Mouse (Mus musculus) B cell, adult 2 months (primary cell): ENCODE measurements at regions not wholly inside any gene's neighbourhood (a gene's known extent, or its start where the extent isn't known, plus 50 kb on each side); places are given as distances from the start of the nearest gene placed in this dataset.

ENCODE experiments used
- DNase-seq, 2 experiments: peaks; one replicate each; pipeline ENCODE4 v3.0.0; 2022

GRCm38 (mm10) chr1:179906115-179906514 lies 54.2 kb upstream of the Cdc42bpa start:
- DNase-seq, result no peak

GRCm38 (mm10) chr1:179892711-179893110 lies 67.6 kb upstream of the Cdc42bpa start:
- DNase-seq, result no peak

DNA sequence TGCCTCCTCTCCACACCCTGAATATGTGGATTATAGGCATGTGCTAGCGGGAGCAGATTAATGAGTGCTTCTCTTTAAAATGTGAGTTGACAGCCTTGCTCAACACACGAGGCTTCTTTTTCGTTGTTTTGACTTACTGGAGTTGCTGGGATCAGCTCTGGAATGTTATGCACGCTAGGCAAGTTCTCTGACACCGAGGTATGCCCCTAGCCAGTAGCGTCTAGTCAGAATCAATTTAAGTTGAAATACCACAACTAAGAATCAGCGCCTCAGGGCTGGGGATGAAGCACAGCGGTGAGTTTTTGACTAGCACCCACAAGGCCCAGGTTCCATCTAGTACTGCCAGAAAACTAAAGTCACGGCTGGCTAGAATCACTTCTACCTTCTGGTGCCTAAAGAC lies 72.4 kb upstream of the Cdc42bpa start:
- DNase-seq, result no peak

DNA sequence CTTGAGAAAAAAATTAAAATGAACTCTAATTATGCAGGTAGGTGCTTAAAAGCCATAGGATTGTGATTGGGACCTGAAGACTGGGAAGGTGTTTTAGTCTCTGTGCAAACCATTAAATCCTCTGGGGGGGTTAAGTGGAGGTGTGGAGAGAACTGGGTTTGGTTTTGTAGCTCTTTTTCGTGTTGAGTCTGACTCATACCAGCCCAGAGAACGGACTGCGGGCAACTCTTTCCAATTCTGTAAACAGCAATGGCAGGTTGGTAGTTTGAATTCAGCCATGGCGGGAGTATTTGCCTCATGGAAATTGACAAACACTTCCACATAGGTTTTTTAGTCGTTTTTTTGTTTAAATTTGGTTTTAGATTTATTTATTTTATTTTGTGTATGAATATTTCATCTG lies 77.7 kb upstream of the Ahctf1 start:
- DNase-seq, result no peak

GRCm38 (mm10) chr1:179877893-179878292 lies 74.4 kb upstream of the Ahctf1 start:
- DNase-seq, result no peak

GRCm38 (mm10) chr1:179873772-179874555 lies 70.5 kb upstream of the Ahctf1 start:
- no peak for DNase-seq

DNA sequence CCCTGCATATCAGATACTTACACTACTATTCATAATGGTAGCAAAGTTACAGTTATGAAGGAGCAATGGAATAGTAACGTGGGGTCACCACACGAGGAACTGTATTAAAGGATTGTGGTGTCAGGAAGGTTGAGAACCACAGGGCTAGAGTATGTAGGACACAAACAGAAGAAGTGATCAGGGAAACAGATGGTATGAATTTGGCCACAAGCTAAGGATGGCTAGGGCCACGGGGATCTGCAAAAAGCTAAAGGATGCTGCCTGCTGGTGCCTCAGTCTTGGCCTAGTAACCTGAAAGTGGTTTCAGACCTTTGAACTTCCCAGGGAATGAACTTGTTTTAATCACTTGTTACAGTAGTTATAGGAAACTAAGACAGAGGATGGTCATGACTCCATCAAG lies 68.5 kb upstream of the Ahctf1 start:
- no peak for DNase-seq

DNA sequence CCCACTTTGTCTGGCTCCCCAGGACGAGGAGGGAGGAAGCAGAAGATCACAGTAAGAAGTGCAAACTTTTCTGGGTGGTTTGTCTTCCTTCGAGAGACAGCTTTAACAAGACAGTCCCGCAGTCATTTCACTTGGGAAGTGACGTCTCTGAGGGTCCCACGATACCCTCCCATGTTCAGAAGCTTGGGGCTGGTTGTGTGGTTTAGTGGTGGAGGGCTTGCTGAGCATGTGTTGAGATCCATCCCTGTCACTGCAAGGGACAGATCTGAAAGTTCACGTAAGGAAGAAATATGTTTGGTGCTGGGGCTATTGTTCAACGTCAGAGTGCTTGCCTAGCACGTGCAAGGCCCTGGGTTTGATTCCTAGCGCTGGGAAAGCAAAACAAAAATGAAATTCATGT lies 65.2 kb upstream of the Ahctf1 start:
- DNase-seq, result no peak

- DNase-seq, result peak; percentile 35 to 50
Measured at GRCm38 (mm10) chr1:179867493-179867892, 64.0 kb upstream of the Ahctf1 start.

DNA sequence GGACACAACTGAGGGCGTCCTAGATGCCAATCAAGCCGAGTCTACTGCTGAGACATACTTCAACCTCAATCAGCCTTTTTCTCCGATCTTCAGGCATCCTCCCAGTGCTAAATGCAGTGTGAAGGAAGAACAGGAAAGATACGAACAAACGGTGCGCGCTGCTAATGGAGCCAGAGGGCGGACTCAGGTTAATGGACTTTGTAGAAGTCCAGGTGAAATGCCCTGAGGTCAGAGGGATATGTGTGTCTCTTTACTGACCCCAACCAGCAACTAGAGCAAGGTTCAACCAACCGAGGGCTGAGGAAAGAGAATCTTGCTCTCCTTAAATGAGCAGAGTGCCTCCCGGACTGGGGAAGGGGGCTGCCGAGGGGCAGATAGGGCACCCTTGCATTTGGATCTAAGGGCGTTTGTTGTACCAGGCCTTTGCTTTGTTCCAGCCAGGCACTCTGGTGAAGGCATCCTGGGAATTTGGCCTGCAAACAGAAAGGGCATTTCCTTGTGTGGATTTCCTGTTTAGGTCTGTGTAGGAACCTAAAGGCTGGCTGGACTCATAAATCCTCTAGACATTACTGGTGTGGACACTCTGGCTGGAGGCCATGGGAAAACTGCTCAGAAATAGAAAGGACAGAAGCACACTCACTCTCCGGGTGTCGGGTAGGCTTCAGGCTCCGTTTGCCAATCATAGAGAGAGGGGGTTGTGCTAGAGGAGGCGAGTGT lies 62.7 kb upstream of the Ahctf1 start:
- no peak for DNase-seq

GRCm38 (mm10) chr1:179865561-179865960 lies 62.1 kb upstream of the Ahctf1 start:
- no peak for DNase-seq

DNA sequence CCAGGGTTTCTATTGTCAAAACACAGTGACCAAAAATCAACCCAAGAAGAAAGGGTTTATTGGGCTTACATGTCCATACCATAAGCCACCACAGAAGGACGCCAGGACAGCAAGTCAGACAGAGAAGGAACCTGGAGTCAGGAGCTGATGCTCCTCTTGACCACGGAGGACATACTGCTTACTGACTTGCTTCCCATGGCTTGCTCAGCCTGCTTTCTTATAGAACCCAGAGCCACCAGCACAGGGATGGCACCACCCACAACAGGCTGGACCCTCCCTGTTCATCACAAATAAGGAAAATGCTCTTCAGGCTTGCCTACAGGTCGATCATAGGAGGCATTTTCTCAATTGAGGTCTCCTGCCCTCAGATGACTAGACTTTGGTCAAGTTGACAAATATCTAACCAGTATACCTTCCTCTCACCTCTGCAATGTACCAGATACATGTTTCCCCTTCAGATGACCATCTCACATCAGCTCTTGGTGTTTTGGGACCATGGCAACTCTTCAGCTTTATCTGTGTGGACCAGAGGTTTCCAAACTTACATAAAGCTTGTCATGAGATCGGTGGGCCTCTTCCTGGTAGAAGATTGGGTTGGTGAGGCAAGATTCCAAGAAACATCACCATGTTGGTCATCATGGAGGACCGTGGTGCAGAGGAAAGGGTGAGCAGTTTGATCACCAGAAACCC lies 61.2 kb upstream of the Ahctf1 start:
- no peak for DNase-seq

GRCm38 (mm10) chr1:179863420-179863819 lies 59.9 kb upstream of the Ahctf1 start:
- DNase-seq, result no peak

GRCm38 (mm10) chr1:179862941-179863340 lies 59.5 kb upstream of the Ahctf1 start:
- no peak for DNase-seq

- DNase-seq, result no peak
Measured at GRCm38 (mm10) chr1:179861776-179862175, 58.3 kb upstream of the Ahctf1 start.

DNA sequence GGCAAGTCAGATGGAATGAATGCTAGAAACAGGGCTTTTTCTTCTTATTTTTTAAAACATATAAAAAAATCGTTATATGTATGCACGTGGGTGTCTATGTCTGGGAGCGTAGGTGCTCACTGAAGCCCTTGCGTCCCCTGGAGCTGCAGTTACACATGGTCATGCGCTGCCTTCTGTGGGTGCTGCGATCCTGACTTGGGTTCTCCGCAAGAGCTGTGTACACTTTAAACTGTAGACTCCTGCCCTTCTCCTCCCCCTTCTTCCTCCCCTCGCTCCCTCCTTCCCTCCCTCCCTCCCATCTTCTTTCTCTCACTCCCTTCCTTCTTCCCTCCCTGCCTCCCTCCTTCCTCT lies 56.0 kb upstream of the Ahctf1 start:
- DNase-seq, result no peak

- DNase-seq, result peak in 1 of 2 experiments; percentile 3
Measured at GRCm38 (mm10) chr1:179858780-179859551, 55.5 kb upstream of the Ahctf1 start.

GRCm38 (mm10) chr1:179854288-179854965 lies 50.9 kb upstream of the Ahctf1 start:
- no peak for DNase-seq
